ENCODE assay signal across 20 mouse cellular contexts in the genomic region with DNA sequence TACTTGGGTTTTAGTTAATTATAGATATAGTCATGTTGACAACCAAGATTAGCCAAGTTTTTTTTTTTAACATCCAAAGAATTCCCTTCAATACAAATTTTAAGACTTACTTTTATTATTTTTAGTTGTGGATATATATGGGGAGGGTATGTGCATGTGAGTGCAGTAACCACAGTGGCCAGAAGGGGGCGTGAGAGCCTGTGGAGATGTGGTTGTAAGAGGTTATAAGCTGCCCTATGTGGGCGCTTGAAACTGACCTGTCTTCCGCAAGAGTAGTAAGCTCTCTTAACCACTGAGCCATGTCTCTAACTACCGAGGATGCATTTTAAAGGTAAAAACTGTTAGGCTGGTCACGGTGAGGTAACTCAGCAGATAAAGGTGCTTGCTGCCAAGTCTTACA. TPM values are rescaled to one million over a fixed set of nuclear protein-coding genes. Genes with fewer than 3 reads are reported as not detected.
DNase-seq lines count a peak whose midpoint lies in the region; TF ChIP-seq lines count a peak whose summit lies in the region.
"Had no signal": no experiment of that assay in that cellular context is flagged by ENCODE, and none has a peak within 500 bp of the region (broad histone marks: within the 10 kb centered on the region; RNA-seq: fewer than 3 reads in every experiment).

No protein-coding gene starts in this region.

- no peaks in the 10 kb centered on the region for H3K36me3 ChIP-seq in ES-Bruce4 (ENCODE audit: control insufficient read depth, insufficient read depth, low read length, poor library complexity, severe bottlenecking)
- no peaks in the 10 kb centered on the region for H3K36me3 ChIP-seq in testis, adult 2 months (ENCODE audit: control insufficient read depth, insufficient read depth, low read length)
- H3K36me3 ChIP-seq: G1E; hindbrain, embryonic 13.5 days; liver, embryonic 13.5 days; midbrain, embryonic 15.5 days had no signal

- DNase-seq in cerebellum, adult 2 months = no peak
- no peak for DNase-seq in cerebellum, adult 18-20 months
- no peak for DNase-seq in left cerebral cortex, adult 2 months (ENCODE audit: extremely low spot score in 1 of 2, low spot score in 2 of 2)
- DNase-seq in left cerebral cortex, postnatal 36 days (ENCODE audit: low spot score in 2 of 2) = no peak
- DNase-seq in cerebellum, postnatal 10 days = no peak
- DNase-seq in layer of hippocampus, postnatal 25 days (ENCODE audit: extremely low spot score in 1 of 2, low spot score in 1 of 2) = no peak
- DNase-seq: adrenal gland, adult 2 months; cerebellum, adult 11-12 months; gastrocnemius, postnatal 14 days; liver, embryonic 13.5 days; lung, postnatal 14 days had no signal

- H3K27me3 ChIP-seq in cerebellum, adult 2 months (ENCODE audit: control insufficient read depth, insufficient read depth, low read length) = no peaks in the 10 kb centered on the region
- H3K27me3 ChIP-seq in ES-Bruce4 (ENCODE audit: control insufficient read depth, insufficient read depth, low read length, poor library complexity, severe bottlenecking) = no peaks in the 10 kb centered on the region; the same call in 1 of the 2 replicates
- H3K27me3 ChIP-seq in testis, adult 2 months (ENCODE audit: control insufficient read depth, insufficient read depth, low read length) = no peaks in the 10 kb centered on the region
- H3K27me3 ChIP-seq: hindbrain, embryonic 13.5 days; liver, embryonic 13.5 days; midbrain, embryonic 15.5 days had no signal

- 78% methylated on average over 5 of the region's 5 CpGs for WGBS in cerebellum, adult 2 months

- H3K27ac ChIP-seq in cerebellum, adult 2 months (ENCODE audit: insufficient read depth, low read length) = no peak overlapping the region
- no peak overlapping the region for H3K27ac ChIP-seq in left cerebral cortex, adult 2 months
- H3K27ac ChIP-seq in ES-Bruce4 (ENCODE audit: insufficient read depth, low read length) = no peak overlapping the region
- H3K27ac ChIP-seq in testis, adult 2 months (ENCODE audit: control insufficient read depth, insufficient read depth, low read depth, low read length) = no peak overlapping the region
- H3K27ac ChIP-seq: hindbrain, embryonic 13.5 days; liver, embryonic 13.5 days; midbrain, embryonic 15.5 days had no signal

- H3K9ac ChIP-seq in ES-Bruce4 (ENCODE audit: low read depth, poor library complexity, severe bottlenecking) = no peak overlapping the region
- H3K9ac ChIP-seq: hindbrain, embryonic 13.5 days; liver, embryonic 13.5 days; midbrain, embryonic 15.5 days had no signal

- intact Hi-C loops in left cerebral cortex, adult 2 months (cut with DNase I) = no loop called here
- intact Hi-C loops in left cerebral cortex, postnatal 36 days (cut with DNase I) = no loop called here

- H3K9me3 ChIP-seq in ES-Bruce4 (replicated peaks; ENCODE audit: control insufficient read depth, insufficient read depth, low read length, poor library complexity, severe bottlenecking) = peaks cover 3% of the 10 kb centered on the region; the same call in 1 of the 2 replicates
- H3K9me3 ChIP-seq: hindbrain, embryonic 13.5 days; liver, embryonic 13.5 days; midbrain, embryonic 15.5 days had no signal

- no peak for TF ChIP-seq EP300 in ES-Bruce4 (IDR thresholded peaks at IDR 0.05; ENCODE audit: insufficient read depth, low read depth, low read length)

- no peak for TF ChIP-seq POLR2A in cerebellum, adult 2 months (IDR thresholded peaks at IDR 0.05; ENCODE audit: borderline replicate concordance, insufficient read depth, low read length)
- TF ChIP-seq POLR2A in ES-Bruce4 (IDR thresholded peaks at IDR 0.05; ENCODE audit: insufficient read depth, low read length) = no peak
- TF ChIP-seq POLR2A in testis, adult 2 months (IDR thresholded peaks at IDR 0.05; ENCODE audit: control insufficient read depth, low read depth, low read length) = no peak

- H3K4me3 ChIP-seq in cerebellum, adult 2 months (replicated peaks; ENCODE audit: insufficient read depth, low read depth, low read length) = no peak overlapping the region
- H3K4me3 ChIP-seq in left cerebral cortex, adult 2 months = no peak overlapping the region
- no peak overlapping the region for H3K4me3 ChIP-seq in ES-Bruce4 (ENCODE audit: low read depth, low read length)
- no peak overlapping the region for H3K4me3 ChIP-seq in testis, adult 2 months (ENCODE audit: control insufficient read depth, low read depth, low read length)
- H3K4me3 ChIP-seq: erythroblast, embryonic 14.5 days; hindbrain, embryonic 13.5 days; liver, embryonic 13.5 days; megakaryocyte, embryonic 14.5 days; midbrain, embryonic 15.5 days had no signal

- TF ChIP-seq CTCF in cerebellum, adult 2 months (IDR thresholded peaks at IDR 0.05; ENCODE audit: borderline replicate concordance, insufficient read depth, low read depth, low read length) = peak; percentile 33; the same call in 1 of the 2 replicates
- peak; percentile 17; the same call in 1 of the 2 replicates for TF ChIP-seq CTCF in left cerebral cortex, adult 2 months (IDR thresholded peaks at IDR 0.05)
- peak; percentile 13 for TF ChIP-seq CTCF in ES-Bruce4 (IDR thresholded peaks at IDR 0.05; ENCODE audit: low read depth, low read length)
- peak; percentile 58; the same call in 1 of the 2 replicates for TF ChIP-seq CTCF in testis, adult 2 months (IDR thresholded peaks at IDR 0.05; ENCODE audit: control insufficient read depth, insufficient read depth, insufficient replicate concordance, low read depth, low read length)

- peaks cover 11% of the 10 kb centered on the region for H3K4me1 ChIP-seq in cerebellum, adult 2 months (ENCODE audit: control insufficient read depth, insufficient read depth, low read length)
- H3K4me1 ChIP-seq in ES-Bruce4 (ENCODE audit: control insufficient read depth, insufficient read depth, low read length) = no peaks in the 10 kb centered on the region
- no peaks in the 10 kb centered on the region for H3K4me1 ChIP-seq in testis, adult 2 months (ENCODE audit: control insufficient read depth, insufficient read depth, low read length)
- H3K4me1 ChIP-seq: hindbrain, embryonic 13.5 days; liver, embryonic 13.5 days; midbrain, embryonic 15.5 days had no signal

RNA-seq across cellular contexts. Expression of gene Slc35f3, which starts 45.1 kb away (rescaled TPM):
- polyA plus RNA-seq in cerebellum, adult 2 months (2012; rRNA removed) = 15.8 and 17.7 TPM in 2 replicates
- total RNA-seq in left cerebral cortex, adult 2 months (2021) = 10 to 100 TPM; 36.9 to 42.5 TPM
- total RNA-seq in left cerebral cortex, postnatal 36 days (2021) = 10 to 100 TPM; 30.2 to 39.8 TPM
- 0.29 TPM in 1 of 2 replicates, not detected in the other for polyA plus RNA-seq in ES-Bruce4 (2011; ENCODE audit: insufficient read depth, insufficient read length, low read depth, missing spikeins)
- 0.08 and 0.14 TPM in 2 replicates for polyA plus RNA-seq in testis, adult 2 months (2012; rRNA removed)
- total RNA-seq in layer of hippocampus, postnatal 25 days (2021) = 10 to 100 TPM; 35.2 to 40.7 TPM
- total RNA-seq: common myeloid progenitor, adult 5-6 weeks; G1E had no signal
- polyA plus RNA-seq: erythroblast, embryonic 14.5 days; G1E; heart, postnatal 0 days; liver, embryonic 13.5 days had no signal
